In the genomic region with DNA sequence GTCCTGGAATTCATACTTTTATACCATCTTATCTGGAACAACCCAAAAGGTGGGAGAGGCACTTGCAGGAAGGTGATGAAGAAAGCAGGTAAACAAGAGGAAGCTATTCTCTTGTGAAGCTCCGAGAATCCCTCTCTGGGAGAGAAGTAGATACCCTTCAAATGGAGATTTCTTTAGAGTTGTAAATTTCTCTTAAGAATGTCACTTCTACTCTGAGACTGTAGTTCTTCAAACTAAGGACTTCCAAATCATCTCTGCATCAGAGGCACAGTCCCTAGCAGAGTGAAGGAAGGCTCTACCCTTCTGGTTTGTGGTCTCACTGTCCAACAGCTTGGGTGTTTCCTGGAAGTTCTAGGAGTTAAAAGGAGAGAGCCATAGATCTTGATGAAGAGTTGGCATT, we compare ENCODE assay signal across 27 mouse cellular contexts.
"Had no signal": no experiment of that assay in that cellular context is flagged by ENCODE, and none has a peak within 500 bp of the region (broad histone marks: within the 10 kb centered on the region; RNA-seq: fewer than 3 reads in every experiment).

No protein-coding gene starts in this region.

- ATAC-seq: hindbrain, embryonic 16.5 days; inflammation-experienced regulatory T-cells, adult 6 months; intestine, embryonic 15.5 days; intestine, postnatal 0 days; liver, embryonic 12.5 days had no signal

- H3K4me2 ChIP-seq: heart, embryonic 11.5 days; heart, embryonic 13.5 days; heart, embryonic 15.5 days; hindbrain, embryonic 12.5 days; hindbrain, embryonic 14.5 days; intestine, embryonic 15.5 days; limb, embryonic 13.5 days; limb, embryonic 15.5 days; liver, embryonic 12.5 days had no signal

- H3K9me3 ChIP-seq: heart, embryonic 13.5 days; heart, embryonic 15.5 days; hindbrain, embryonic 12.5 days; intestine, embryonic 15.5 days; limb, embryonic 13.5 days; limb, embryonic 15.5 days; liver, embryonic 12.5 days had no signal

- H3K27ac ChIP-seq: heart, adult 2 months; heart, embryonic 13.5 days; heart, embryonic 15.5 days; hindbrain, embryonic 12.5 days; hindbrain, embryonic 14.5 days; intestine, embryonic 15.5 days; layer of hippocampus, adult 2 months; limb, embryonic 13.5 days; limb, embryonic 15.5 days; liver, embryonic 12.5 days; liver, embryonic 14.5 days had no signal

- H3K4me3 ChIP-seq: heart, adult 2 months; heart, embryonic 13.5 days; heart, embryonic 15.5 days; hindbrain, embryonic 12.5 days; intestine, embryonic 15.5 days; layer of hippocampus, adult 2 months; limb, embryonic 13.5 days; limb, embryonic 15.5 days; liver, embryonic 12.5 days had no signal

- H3K36me3 ChIP-seq: heart, embryonic 13.5 days; heart, embryonic 15.5 days; hindbrain, embryonic 12.5 days; intestine, embryonic 15.5 days; limb, embryonic 13.5 days; limb, embryonic 15.5 days; liver, embryonic 12.5 days had no signal

- DNase-seq: gastrocnemius, postnatal 14 days; gastrocnemius, postnatal 36 days; heart, adult 11 months; heart, adult 2 months; heart, postnatal 14 days; heart, postnatal 36 days; kidney, adult 18-20 months; kidney, adult 8-10 months; kidney, postnatal 10 days; kidney, postnatal 25 days; kidney, postnatal 4 days; layer of hippocampus, postnatal 36 days; left cerebral cortex, postnatal 4 days had no signal

- H3K4me1 ChIP-seq: heart, embryonic 13.5 days; heart, embryonic 15.5 days; hindbrain, embryonic 12.5 days; intestine, embryonic 15.5 days; limb, embryonic 13.5 days; limb, embryonic 15.5 days; liver, embryonic 12.5 days had no signal

- H3K9ac ChIP-seq: heart, embryonic 13.5 days; heart, embryonic 15.5 days; hindbrain, embryonic 12.5 days; hindbrain, embryonic 14.5 days; intestine, embryonic 15.5 days; limb, embryonic 13.5 days; limb, embryonic 15.5 days; liver, embryonic 12.5 days; liver, embryonic 14.5 days had no signal

- H3K27me3 ChIP-seq: heart, embryonic 13.5 days; heart, embryonic 15.5 days; hindbrain, embryonic 12.5 days; intestine, embryonic 15.5 days; limb, embryonic 13.5 days; limb, embryonic 15.5 days; liver, embryonic 12.5 days had no signal
